Mouse (Mus musculus) hindbrain, embryonic 12.5 days (tissue): ENCODE measurements at regions not wholly inside any gene's neighbourhood (a gene's known extent, or its start where the extent isn't known, plus 50 kb on each side); places are given as distances from the start of the nearest gene placed in this dataset.

ENCODE experiments used
- ATAC-seq: fragments of 200-750 bp; cut with Nextera tagmentation; 2 replicates; pipeline ENCODE4 v1.8.0; 2017; ENCODE audit warnings: moderate TSS enrichment; ENCODE audit not compliant: low FRiP score
- H3K27ac ChIP-seq: fragments of 300-500 bp; sonication (generic); 2 replicates; pipeline ENCODE4 v1.5.1; 2016; ENCODE audit warnings: mild to moderate bottlenecking
- H3K27me3 ChIP-seq: fragments of 300-500 bp; sonication (generic); 2 replicates; pipeline ENCODE4 v1.6.1; 2016; ENCODE audit warnings: mild to moderate bottlenecking
- H3K36me3 ChIP-seq: fragments of 300-500 bp; sonication (generic); 2 replicates; pipeline ENCODE4 v1.6.1; 2016; ENCODE audit warnings: mild to moderate bottlenecking
- H3K4me1 ChIP-seq: fragments of 300-500 bp; sonication (generic); 2 replicates; pipeline ENCODE4 v1.6.1; 2016
- H3K4me2 ChIP-seq: fragments of 300-500 bp; sonication (generic); replicated peaks from 2 replicates; pipeline ENCODE4 v1.6.1; 2016; ENCODE audit warnings: mild to moderate bottlenecking
- H3K4me3 ChIP-seq: fragments of 300-500 bp; sonication (generic); 2 replicates; pipeline ENCODE4 v1.5.1; 2016; ENCODE audit warnings: mild to moderate bottlenecking
- H3K9ac ChIP-seq: fragments of 300-500 bp; sonication (generic); 2 replicates; pipeline ENCODE4 v1.6.1; 2016; ENCODE audit warnings: mild to moderate bottlenecking, moderate library complexity
- H3K9me3 ChIP-seq: fragments of 300-500 bp; sonication (generic); replicated peaks from 2 replicates; pipeline ENCODE4 v1.6.1; 2016; ENCODE audit warnings: mild to moderate bottlenecking
- whole genome bisulfite sequencing: fragments of 180-500 bp; shearing (Covaris S2); methylation state at CpG from one replicate; pipeline ENCODE4 v1.1.7; 2016; 5-methylcytosine and 5-hydroxymethylcytosine counted together

DNA sequence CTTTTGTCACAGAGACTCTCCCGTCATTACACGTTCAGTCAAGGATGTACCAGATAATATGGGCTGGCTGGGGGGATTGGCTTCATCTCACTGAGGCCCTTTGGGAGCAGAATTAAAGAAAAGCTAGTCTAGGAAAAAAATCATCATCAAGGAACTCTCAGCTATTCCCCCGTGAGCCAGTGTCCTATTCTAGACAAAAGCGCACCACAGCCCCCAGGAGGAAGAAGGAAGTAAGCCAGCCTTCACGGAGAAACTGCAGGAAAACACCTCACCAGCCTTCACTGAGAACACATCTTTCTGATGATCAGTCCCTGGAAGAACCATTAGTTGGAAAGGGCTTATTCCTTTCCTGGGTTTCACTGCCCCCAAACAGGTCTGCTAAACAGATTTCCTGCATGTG is 154.8 kb upstream of the Dapk1 start:
- 62% methylated on average over 5 of the region's 5 CpGs for WGBS
- H3K27me3 ChIP-seq, result no peaks in the 10 kb centered on the region
- H3K36me3 ChIP-seq, result no peaks in the 10 kb centered on the region
- H3K9me3 ChIP-seq, result no peaks in the 10 kb centered on the region
- ATAC-seq, result no peak
- no peak overlapping the region for H3K4me2 ChIP-seq
- H3K4me3 ChIP-seq, result no peak overlapping the region
- no peak overlapping the region for H3K27ac ChIP-seq
- H3K9ac ChIP-seq, result no peak overlapping the region
- no peaks in the 10 kb centered on the region for H3K4me1 ChIP-seq

GRCm38 (mm10) chr13:60450721-60451506 is 150.8 kb upstream of the Dapk1 start:
- 81% methylated on average over 10 of the region's 10 CpGs for WGBS
- no peaks in the 10 kb centered on the region for H3K27me3 ChIP-seq
- no peaks in the 10 kb centered on the region for H3K9me3 ChIP-seq
- H3K27ac ChIP-seq, result no peak overlapping the region
- H3K4me3 ChIP-seq, result no peak overlapping the region
- H3K9ac ChIP-seq, result no peak overlapping the region
- no peak for ATAC-seq
- H3K4me2 ChIP-seq, result no peak overlapping the region
- H3K4me1 ChIP-seq, result peaks cover 7% of the 10 kb centered on the region
- H3K36me3 ChIP-seq, result no peaks in the 10 kb centered on the region

- no peak overlapping the region for H3K4me3 ChIP-seq
- no peak for ATAC-seq
- no peaks in the 10 kb centered on the region for H3K27me3 ChIP-seq
- H3K4me2 ChIP-seq, result no peak overlapping the region
- H3K4me1 ChIP-seq, result peaks cover 7% of the 10 kb centered on the region
- H3K36me3 ChIP-seq, result no peaks in the 10 kb centered on the region
- H3K27ac ChIP-seq, result no peak overlapping the region
- no peaks in the 10 kb centered on the region for H3K9me3 ChIP-seq
- 85% methylated on average over 9 of the region's 9 CpGs for WGBS
- H3K9ac ChIP-seq, result no peak overlapping the region
Measured at GRCm38 (mm10) chr13:60453821-60454483, 147.8 kb upstream of the Dapk1 start.

DNA sequence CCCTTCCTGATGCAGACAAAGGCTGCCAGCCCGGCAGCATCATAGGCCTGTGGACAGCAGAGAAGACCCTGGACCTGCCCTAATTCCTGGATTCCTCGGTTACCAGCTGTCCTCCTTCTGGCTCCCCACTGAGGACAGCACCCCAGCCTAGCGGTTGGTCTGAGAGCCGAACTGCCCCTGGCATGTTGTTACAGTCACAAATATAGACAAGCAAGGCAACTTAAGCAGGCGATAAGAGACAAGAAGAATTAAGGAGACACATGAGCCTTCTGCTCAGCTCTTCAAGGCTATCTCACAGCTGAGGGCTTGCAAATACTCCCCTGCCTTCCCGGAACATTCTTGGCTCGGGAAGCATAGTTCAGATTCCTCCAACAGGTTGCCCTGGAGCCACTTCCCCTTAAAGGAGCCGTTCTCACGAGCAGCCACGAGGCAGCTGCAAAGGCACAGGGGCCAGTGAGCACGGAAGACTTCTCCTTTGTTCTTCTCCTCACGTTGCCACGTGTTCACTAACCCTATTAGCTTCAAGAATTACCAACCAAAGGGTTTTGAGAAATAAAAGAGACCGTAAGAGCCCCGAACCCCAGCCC is 146.6 kb upstream of the Dapk1 start:
- 0 out of 2 replicates have a peak overlapping the region, but pooled peaks have one; percentile 1 for H3K4me2 ChIP-seq
- no peaks in the 10 kb centered on the region for H3K36me3 ChIP-seq
- no peaks in the 10 kb centered on the region for H3K9me3 ChIP-seq
- H3K4me3 ChIP-seq, result no peak overlapping the region
- no peaks in the 10 kb centered on the region for H3K27me3 ChIP-seq
- ATAC-seq, result no peak
- 28% methylated on average over 15 of the region's 15 CpGs for WGBS
- H3K27ac ChIP-seq, result 0 out of 2 replicates have a peak overlapping the region, but pooled peaks have one; percentile 6
- peaks cover 7% of the 10 kb centered on the region for H3K4me1 ChIP-seq
- no peak overlapping the region for H3K9ac ChIP-seq

- H3K27ac ChIP-seq, result no peak overlapping the region
- no peak for ATAC-seq
- no peak overlapping the region for H3K9ac ChIP-seq
- no peaks in the 10 kb centered on the region for H3K9me3 ChIP-seq
- H3K4me3 ChIP-seq, result no peak overlapping the region
- H3K27me3 ChIP-seq, result no peaks in the 10 kb centered on the region
- H3K4me2 ChIP-seq, result no peak overlapping the region
- H3K36me3 ChIP-seq, result no peaks in the 10 kb centered on the region
- peaks cover 7% of the 10 kb centered on the region for H3K4me1 ChIP-seq
- WGBS, result 75% methylated on average over 10 of the region's 10 CpGs
Measured at GRCm38 (mm10) chr13:60455863-60456551, 145.7 kb upstream of the Dapk1 start.

- no peaks in the 10 kb centered on the region for H3K9me3 ChIP-seq
- 93% methylated on average over 10 of the region's 10 CpGs for WGBS
- H3K27me3 ChIP-seq, result no peaks in the 10 kb centered on the region
- peaks cover 7% of the 10 kb centered on the region for H3K4me1 ChIP-seq
- no peak overlapping the region for H3K27ac ChIP-seq
- H3K4me3 ChIP-seq, result no peak overlapping the region
- ATAC-seq, result no peak
- H3K9ac ChIP-seq, result no peak overlapping the region
- no peaks in the 10 kb centered on the region for H3K36me3 ChIP-seq
- H3K4me2 ChIP-seq, result no peak overlapping the region
Measured at GRCm38 (mm10) chr13:60457277-60457676, 144.5 kb upstream of the Dapk1 start.

- no peaks in the 10 kb centered on the region for H3K9me3 ChIP-seq
- WGBS, result 81% methylated on average over 5 of the region's 5 CpGs
- H3K4me2 ChIP-seq, result no peak overlapping the region
- H3K4me3 ChIP-seq, result no peak overlapping the region
- H3K27me3 ChIP-seq, result no peaks in the 10 kb centered on the region
- ATAC-seq, result no peak
- peaks cover 7% of the 10 kb centered on the region for H3K4me1 ChIP-seq
- no peak overlapping the region for H3K9ac ChIP-seq
- no peak overlapping the region for H3K27ac ChIP-seq
- H3K36me3 ChIP-seq, result no peaks in the 10 kb centered on the region
Measured at GRCm38 (mm10) chr13:60459002-60459401, 142.7 kb upstream of the Dapk1 start.

DNA sequence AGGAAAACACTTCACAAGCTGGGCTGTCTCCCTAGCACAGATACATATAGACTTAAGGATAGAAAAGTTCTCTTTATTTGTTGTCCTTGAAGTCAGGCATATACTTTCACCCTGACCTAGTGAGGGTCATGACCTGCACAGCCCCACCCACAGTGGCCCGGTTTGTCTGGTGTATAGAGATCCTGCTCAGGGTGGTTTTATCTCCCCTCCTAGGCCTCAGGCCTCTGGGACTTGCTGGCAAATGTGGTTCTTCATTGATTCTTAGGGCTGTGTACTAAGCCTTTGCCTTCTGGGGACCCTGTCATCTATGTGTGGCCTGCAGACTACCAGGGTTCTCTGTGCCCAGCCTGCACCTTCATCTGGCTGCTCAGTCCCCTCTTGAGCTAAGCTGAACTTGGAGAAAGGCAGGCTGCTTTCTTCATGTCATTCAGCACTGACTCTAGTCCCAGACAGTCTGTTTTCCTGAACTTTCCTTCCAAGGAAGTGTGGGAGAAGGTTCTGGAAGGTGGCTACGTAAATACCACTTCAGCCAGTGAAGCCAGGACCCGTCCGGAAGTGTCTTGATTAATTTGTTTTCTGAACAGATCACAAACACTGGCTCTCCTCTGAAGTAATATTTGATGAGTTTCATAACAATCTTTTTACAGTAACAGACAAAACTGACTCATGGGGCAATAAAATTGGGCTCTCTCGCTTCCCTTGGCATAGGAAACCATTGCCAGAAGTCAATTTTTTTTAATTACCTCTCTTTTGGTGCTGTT is 135.0 kb upstream of the Dapk1 start:
- no peak overlapping the region for H3K4me3 ChIP-seq
- no peaks in the 10 kb centered on the region for H3K4me1 ChIP-seq
- H3K36me3 ChIP-seq, result no peaks in the 10 kb centered on the region
- WGBS, result 83% methylated on average over 5 of the region's 5 CpGs
- no peaks in the 10 kb centered on the region for H3K27me3 ChIP-seq
- no peak overlapping the region for H3K4me2 ChIP-seq
- no peak for ATAC-seq
- no peak overlapping the region for H3K27ac ChIP-seq
- no peak overlapping the region for H3K9ac ChIP-seq
- no peaks in the 10 kb centered on the region for H3K9me3 ChIP-seq

DNA sequence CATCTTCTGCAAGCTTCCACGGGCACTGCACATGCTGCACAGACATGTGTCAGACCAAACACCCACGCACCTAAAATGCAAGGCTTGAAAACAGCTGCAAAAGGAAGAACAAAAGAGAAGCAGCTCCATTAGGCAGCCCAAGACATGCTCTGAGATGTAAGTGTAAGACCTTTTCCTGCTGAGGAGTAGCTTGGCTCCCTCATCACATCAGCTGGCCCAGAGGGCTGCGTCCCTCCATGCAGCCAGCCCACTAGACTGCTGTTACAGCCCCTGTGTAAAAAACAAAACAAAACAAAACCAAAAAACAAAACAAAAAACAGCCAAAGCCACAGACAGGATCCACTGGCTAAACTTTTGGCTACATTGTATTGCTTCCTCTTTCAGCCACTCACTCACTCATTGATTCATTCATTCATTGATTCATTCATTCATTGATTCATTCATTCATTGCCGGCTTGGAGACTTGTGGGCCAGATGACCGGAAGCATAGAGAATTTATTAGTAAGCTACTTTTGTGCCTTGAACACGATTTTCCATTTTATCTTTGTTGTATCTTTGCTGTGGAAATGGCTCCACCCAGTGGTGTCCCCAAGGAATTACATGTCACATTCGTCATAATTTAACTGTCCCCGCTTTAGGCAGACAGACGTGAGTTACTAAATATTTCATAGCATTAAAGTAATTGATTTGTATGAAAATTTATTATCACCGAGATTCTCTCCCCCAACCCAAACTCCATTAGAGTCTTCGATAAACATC is 133.7 kb upstream of the Dapk1 start:
- no peaks in the 10 kb centered on the region for H3K36me3 ChIP-seq
- no peak overlapping the region for H3K4me2 ChIP-seq
- H3K4me3 ChIP-seq, result no peak overlapping the region
- H3K27me3 ChIP-seq, result no peaks in the 10 kb centered on the region
- no peak for ATAC-seq
- H3K9ac ChIP-seq, result no peak overlapping the region
- H3K9me3 ChIP-seq, result no peaks in the 10 kb centered on the region
- no peak overlapping the region for H3K27ac ChIP-seq
- no peaks in the 10 kb centered on the region for H3K4me1 ChIP-seq
- WGBS, result 18% methylated on average over 11 of the region's 11 CpGs

DNA sequence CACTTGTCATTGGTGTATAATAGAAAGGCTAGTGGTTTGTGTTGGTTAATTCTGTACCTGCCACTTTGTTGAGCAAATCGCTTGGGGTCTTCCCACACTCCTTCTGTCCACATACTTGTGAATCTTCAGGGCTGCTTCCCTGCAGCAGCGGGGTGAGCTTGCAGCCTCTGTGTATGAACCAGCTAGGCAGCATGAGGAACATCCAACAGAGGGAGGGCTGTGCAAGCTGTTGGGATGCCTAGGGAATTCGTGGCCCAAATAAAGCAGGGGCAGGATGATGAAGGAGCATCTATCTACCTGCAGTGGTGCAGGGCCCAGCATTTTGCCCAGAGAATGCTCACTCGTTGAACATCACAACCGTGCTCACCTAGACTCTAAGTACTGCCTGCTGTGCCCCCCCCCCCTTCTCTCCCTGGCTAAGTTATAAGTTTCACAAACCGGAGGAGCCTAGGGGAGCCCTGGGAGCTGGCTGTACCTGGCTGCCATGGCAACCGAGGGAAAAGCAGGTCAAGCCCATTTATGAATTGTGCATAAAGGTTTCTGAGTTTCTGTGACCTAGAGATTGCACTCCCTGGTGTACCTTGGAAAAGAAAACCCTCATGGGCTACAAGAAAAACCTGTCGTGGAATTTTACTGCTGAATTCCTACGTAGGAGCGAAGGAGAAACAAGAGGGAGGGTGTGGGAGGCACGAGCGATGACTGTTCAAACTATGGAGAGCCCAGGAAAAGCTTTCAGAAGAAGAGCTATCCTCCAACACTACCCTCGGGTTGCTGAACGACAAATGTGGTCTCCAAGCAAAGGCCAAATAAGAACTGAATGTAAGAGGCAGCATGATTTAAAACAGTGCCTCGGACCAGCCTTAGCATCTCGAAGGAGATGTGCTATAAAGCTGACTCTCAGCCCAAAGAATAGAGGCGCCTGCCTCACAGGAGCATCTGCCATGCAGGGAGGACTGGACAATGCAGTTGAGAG is 131.0 kb upstream of the Dapk1 start:
- H3K9ac ChIP-seq, result no peak overlapping the region
- WGBS, result 74% methylated on average over 17 of the region's 17 CpGs
- no peak for ATAC-seq

More for the DNA sequence above, 131.0 kb upstream of the Dapk1 start:
- H3K27ac ChIP-seq, result no peak overlapping the region
- H3K4me1 ChIP-seq, result no peaks in the 10 kb centered on the region
- H3K9me3 ChIP-seq, result no peaks in the 10 kb centered on the region
- no peaks in the 10 kb centered on the region for H3K27me3 ChIP-seq
- H3K36me3 ChIP-seq, result no peaks in the 10 kb centered on the region
- no peak overlapping the region for H3K4me2 ChIP-seq
- no peak overlapping the region for H3K4me3 ChIP-seq
